Mouse (Mus musculus) lung, postnatal 36 days (tissue): ENCODE data around the gene Dnaaf5.

Experiments used
- DNase-seq: peaks from one replicate; pipeline ENCODE4 v3.0.0; 2022; ENCODE audit warnings: mixed read lengths

Dnaaf5 gene

GRCm38 (mm10) chr5:139234423-139234822 is 84.4 kb downstream of the Dnaaf5 start:
- no peak for DNase-seq
